Mouse (Mus musculus) intestine, embryonic 15.5 days (tissue): ENCODE data around the gene Olfr651. TPM values are rescaled to one million over a fixed set of nuclear protein-coding genes. Genes with fewer than 3 reads are reported as not detected.

Experiments used
- ATAC-seq: fragments of 200-750 bp; cut with Nextera tagmentation; 2 replicates; pipeline ENCODE4 v1.8.0; 2017; ENCODE audit warnings: moderate TSS enrichment, moderate library complexity
- H3K27ac ChIP-seq: fragments of 300-500 bp; sonication (generic); 2 replicates; pipeline ENCODE4 v1.5.1; 2015; ENCODE audit warnings: mild to moderate bottlenecking, inconsistent platforms
- H3K27me3 ChIP-seq: fragments of 300-500 bp; sonication (generic); replicated peaks from 2 replicates; pipeline ENCODE4 v1.6.1; 2015; ENCODE audit warnings: inconsistent platforms
- H3K36me3 ChIP-seq: fragments of 300-500 bp; sonication (generic); 2 replicates; pipeline ENCODE4 v1.6.1; 2015; ENCODE audit warnings: inconsistent platforms
- H3K4me1 ChIP-seq: fragments of 300-500 bp; sonication (generic); replicated peaks from 2 replicates; pipeline ENCODE4 v1.6.1; 2015; ENCODE audit warnings: inconsistent platforms
- H3K4me2 ChIP-seq: fragments of 300-500 bp; sonication (generic); replicated peaks from 2 replicates; pipeline ENCODE4 v1.6.1; 2015; ENCODE audit warnings: mild to moderate bottlenecking, inconsistent platforms
- H3K4me3 ChIP-seq: fragments of 300-500 bp; sonication (generic); replicated peaks from 2 replicates; pipeline ENCODE4 v1.5.1; 2015; ENCODE audit warnings: inconsistent platforms
- H3K9ac ChIP-seq: fragments of 300-500 bp; sonication (generic); 2 replicates; pipeline ENCODE4 v1.6.1; 2015; ENCODE audit warnings: inconsistent platforms
- H3K9me3 ChIP-seq: fragments of 300-500 bp; sonication (generic); 2 replicates; pipeline ENCODE4 v1.6.1; 2016; ENCODE audit warnings: inconsistent platforms
- WGBS: fragments of 180-500 bp; shearing (Covaris S2); methylation state at CpG from one replicate; pipeline ENCODE4 v1.1.7; 2015; 5-methylcytosine and 5-hydroxymethylcytosine counted together
- polyA plus RNA-seq: library from polyadenylated mRNA; unstranded; fragments of >200 nt; fragmentation: Nextera tagmentation; extraction: Ambion mirVana; gene quantifications from 2 replicates; pipeline ENCODE4 v1.2.1, GENCODE M21; 2015

Olfr651 gene
- polyA plus RNA-seq, 1 experiment from 2014 or later, result not detected

DNA sequence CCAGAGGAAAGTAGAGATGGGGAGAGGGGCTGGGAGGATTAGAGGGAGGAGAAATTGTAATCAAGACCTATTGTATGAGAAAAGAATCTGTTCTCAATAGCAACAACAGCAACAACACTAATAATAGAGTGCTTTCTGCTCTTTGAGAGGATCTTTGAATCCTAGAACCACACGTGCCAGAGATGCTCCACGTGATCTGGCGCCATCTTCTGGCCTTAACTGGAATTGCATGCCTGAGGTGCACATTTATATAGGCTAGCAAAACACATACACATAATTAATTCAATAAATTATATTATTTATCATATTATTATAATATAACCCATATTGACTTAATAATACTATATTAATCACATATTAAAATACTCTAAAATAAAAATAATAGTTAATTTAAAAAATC, 53.2 kb downstream of the Olfr651 start:
- 6% methylated on average over 3 of the region's 3 CpGs for WGBS
- Histone ChIP-seq H3K4me2 (no peak overlapping the region), H3K9ac (no peak overlapping the region), H3K4me1 (no peaks in the 10 kb centered on the region), H3K4me3 (no peak overlapping the region), H3K9me3 (no peaks in the 10 kb centered on the region), H3K27me3 (no peaks in the 10 kb centered on the region), H3K27ac (no peak overlapping the region), H3K36me3 (no peaks in the 10 kb centered on the region)
- no peak for ATAC-seq

Other genes with a start within 250 kb of the Olfr651 start
- gene Trim12a, start 234.7 kb upstream of the Olfr651 start, polyA plus RNA-seq, result 5.1 and 6.3 TPM in 2 replicates
- gene Trim34b, start 220.7 kb upstream of the Olfr651 start, polyA plus RNA-seq, result 0.16 TPM in 1 of 2 replicates, not detected in the other
- gene Trim12c, start 196.8 kb upstream of the Olfr651 start, polyA plus RNA-seq, result 2.0 and 2.1 TPM in 2 replicates
- 0.08 and 0.09 TPM in 2 replicates for gene Trim30b, start 180.2 kb upstream of the Olfr651 start, polyA plus RNA-seq
- gene Trim30c, start 149.3 kb upstream of the Olfr651 start, polyA plus RNA-seq, result 0.13 and 0.19 TPM in 2 replicates
- gene Trim30a, start 84.9 kb upstream of the Olfr651 start, polyA plus RNA-seq, result 1.5 and 1.8 TPM in 2 replicates
- gene Trim30d, start 42.3 kb upstream of the Olfr651 start, polyA plus RNA-seq, result 0.92 TPM in 2 replicates
- not detected in 2 replicates for gene Olfr652, start 10.8 kb downstream of the Olfr651 start, polyA plus RNA-seq
- not detected in 2 replicates for gene Olfr653, start 27.2 kb downstream of the Olfr651 start, polyA plus RNA-seq
- not detected in 2 replicates for gene Olfr654, start 36.9 kb downstream of the Olfr651 start, polyA plus RNA-seq
- not detected in 2 replicates for gene Olfr655, start 51.6 kb downstream of the Olfr651 start, polyA plus RNA-seq
- gene Olfr656, start 63.8 kb downstream of the Olfr651 start, polyA plus RNA-seq, result not detected in 2 replicates
- not detected in 2 replicates for gene Olfr657, start 74.7 kb downstream of the Olfr651 start, polyA plus RNA-seq
- gene Olfr658, start 97.2 kb downstream of the Olfr651 start, polyA plus RNA-seq, result 0.08 TPM in 1 of 2 replicates, not detected in the other
- not detected in 2 replicates for gene Olfr659, start 116.6 kb downstream of the Olfr651 start, polyA plus RNA-seq
- gene Olfr661, start 136.4 kb downstream of the Olfr651 start, polyA plus RNA-seq, result not detected in 2 replicates
- not detected in 2 replicates for gene Usp17le, start 227.3 kb downstream of the Olfr651 start, polyA plus RNA-seq